Mouse (Mus musculus) heart, postnatal 4 days (tissue): ENCODE measurements at regions not wholly inside any gene's neighbourhood (a gene's known extent, or its start where the extent isn't known, plus 50 kb on each side); places are given as distances from the start of the nearest gene placed in this dataset.

Experiments
- DNase-seq: peaks from one replicate; pipeline ENCODE4 v3.0.0; 2021
- microRNA-seq, 2 experiments: library from miRNA; unstranded; fragments of <30 nt; microRNA quantifications; one replicate each; pipeline ENCODE4 v1.2.0; 2021 to 2022

- DNase-seq = no peak
These were observed 292.2 kb upstream of the Large1 start for GRCm38 (mm10) chr8:73645582-73645981.

- DNase-seq = no peak
These were observed 273.5 kb upstream of the Large1 start for GRCm38 (mm10) chr8:73626798-73627197.

GRCm38 (mm10) chr8:73618946-73619345 lies 265.6 kb upstream of the Large1 start:
- peak; percentile 5 for DNase-seq

GRCm38 (mm10) chr8:73614631-73615030 lies 261.3 kb upstream of the Large1 start:
- DNase-seq = no peak

- DNase-seq = no peak
These were observed 260.8 kb upstream of the Large1 start for GRCm38 (mm10) chr8:73614106-73614505.

- no peak for DNase-seq
These were observed 258.2 kb upstream of the Large1 start for GRCm38 (mm10) chr8:73611583-73611982.

GRCm38 (mm10) chr8:73570599-73570998 lies 217.3 kb upstream of the Large1 start:
- DNase-seq = no peak

GRCm38 (mm10) chr8:73569963-73570362 lies 216.6 kb upstream of the Large1 start:
- no peak for DNase-seq

Small RNA genes lying in the stretch of these regions (microRNA-seq; reads per million reads assigned to microRNA genes)
- 0 reads per million in 2 experiments for gene Gm23255
